Mouse (Mus musculus) kidney, postnatal 0 days (tissue): ENCODE results near the gene Tshz3. TPM values are rescaled to one million over a fixed set of nuclear protein-coding genes. Genes with fewer than 3 reads are reported as not detected.

Experiments
- ATAC-seq: fragments of 200-750 bp; cut with Nextera tagmentation; replicated peaks from 2 replicates; pipeline ENCODE4 v1.8.0; 2017; ENCODE audit warnings: low read depth, moderate number of reproducible peaks, moderate TSS enrichment, moderate library complexity; ENCODE audit not compliant: low FRiP score
- DNase-seq: peaks from one replicate; pipeline ENCODE4 v3.0.0-alpha.2; 2016; ENCODE audit warnings: low spot score
- H3K27ac ChIP-seq: fragments of 300-500 bp; sonication (generic); 2 replicates; pipeline ENCODE4 v1.5.1; 2014; ENCODE audit warnings: mild to moderate bottlenecking
- H3K27me3 ChIP-seq: fragments of 300-500 bp; sonication (generic); 2 replicates; pipeline ENCODE4 v1.6.1; 2014; ENCODE audit warnings: low read length, mixed read lengths; ENCODE audit not compliant: insufficient read depth
- H3K36me3 ChIP-seq: fragments of 300-500 bp; sonication (generic); 2 replicates; pipeline ENCODE4 v1.6.1; 2014; ENCODE audit warnings: low read length, mixed read lengths; ENCODE audit not compliant: insufficient read depth
- H3K4me1 ChIP-seq: fragments of 300-500 bp; sonication (generic); replicated peaks from 2 replicates; pipeline ENCODE4 v1.6.1; 2014; ENCODE audit warnings: antibody characterized with exemption, low read length, mixed read lengths; ENCODE audit not compliant: insufficient read depth
- H3K4me2 ChIP-seq: fragments of 300-500 bp; sonication (generic); 2 replicates; pipeline ENCODE4 v1.6.1; 2014; ENCODE audit warnings: mild to moderate bottlenecking, low read length, moderate library complexity, mixed read lengths
- H3K4me3 ChIP-seq: fragments of 300-500 bp; sonication (generic); replicated peaks from 2 replicates; pipeline ENCODE4 v1.5.1; 2014; ENCODE audit warnings: low read depth, low read length
- H3K9ac ChIP-seq: fragments of 300-500 bp; sonication (generic); 2 replicates; pipeline ENCODE4 v1.6.1; 2014; ENCODE audit warnings: low read depth, low read length
- H3K9me3 ChIP-seq: fragments of 300-500 bp; sonication (generic); replicated peaks from 2 replicates; pipeline ENCODE4 v1.6.1; 2016; ENCODE audit warnings: low read length, inconsistent platforms, mixed read lengths
- CTCF ChIP-seq: IDR thresholded peaks from 2 replicates; pipeline ENCODE4 v1.5.1; 2016; ENCODE audit warnings: antibody characterized with exemption, low read depth, mild to moderate bottlenecking, moderate library complexity
- WGBS: fragments of 180-500 bp; shearing (Covaris S2); extraction: QIAGEN DNeasy Blood & Tissue Kit; methylation state at CpG from one replicate; pipeline ENCODE4 v1.1.7; 2014; 5-methylcytosine and 5-hydroxymethylcytosine counted together
- polyA plus RNA-seq: library from polyadenylated mRNA; unstranded; fragments of >200 nt; fragmentation: Nextera tagmentation; extraction: Ambion mirVana; gene quantifications from 2 replicates; pipeline ENCODE4 v1.2.1, GENCODE M21; 2015

Tshz3 gene
- polyA plus RNA-seq, 1 experiment from 2014 or later, result 4.5 TPM

GRCm38 (mm10) chr7:36699001-36699987 lies 1.4 kb downstream of the Tshz3 start:
- ATAC-seq (no peak), DNase-seq (no peak)
- Histone ChIP-seq H3K36me3 (no peaks in the 10 kb centered on the region), H3K4me3 (peak overlapping the region; percentile 80), H3K9ac (no peak overlapping the region), H3K27ac (no peak overlapping the region), H3K9me3 (no peaks in the 10 kb centered on the region), H3K4me1 (peaks cover 6% of the 10 kb centered on the region; the same call in 1 of the 2 replicates), H3K4me2 (peak overlapping the region; percentile 100), H3K27me3 (peaks cover 24% of the 10 kb centered on the region)
- 13% methylated on average over 18 of the region's 18 CpGs for WGBS
- no peak for TF ChIP-seq CTCF

- WGBS, result 33% methylated on average over 9 of the region's 10 CpGs
- no peaks in the 10 kb centered on the region for H3K9me3 ChIP-seq
- H3K27ac ChIP-seq, result no peak overlapping the region
- no peaks in the 10 kb centered on the region for H3K27me3 ChIP-seq
- no peak for TF ChIP-seq CTCF
- no peaks in the 10 kb centered on the region for H3K36me3 ChIP-seq
- ATAC-seq (no peak), DNase-seq (peak; percentile 44)
- H3K4me3 ChIP-seq, result no peak overlapping the region
- H3K4me1 ChIP-seq, result peaks cover 19% of the 10 kb centered on the region; the same call in 1 of the 2 replicates
- H3K4me2 ChIP-seq, result no peak overlapping the region
- no peak overlapping the region for H3K9ac ChIP-seq
These were observed 8.7 kb downstream of the Tshz3 start for GRCm38 (mm10) chr7:36706636-36707035.

- WGBS, result 7% methylated on average over 10 of the region's 10 CpGs
- H3K4me1 ChIP-seq, result peaks cover 19% of the 10 kb centered on the region; the same call in 1 of the 2 replicates
These were observed 9.3 kb downstream of the Tshz3 start for GRCm38 (mm10) chr7:36707266-36707665.

GRCm38 (mm10) chr7:36707681-36708350 lies 9.9 kb downstream of the Tshz3 start:
- ATAC-seq, result peak; percentile 55; the same call in 1 of the 2 replicates
- no peak overlapping the region for H3K9ac ChIP-seq
- peak; percentile 53 for DNase-seq
- no peaks in the 10 kb centered on the region for H3K27me3 ChIP-seq
- H3K36me3 ChIP-seq, result no peaks in the 10 kb centered on the region
- peak overlapping the region; percentile 48 for H3K4me2 ChIP-seq
- no peaks in the 10 kb centered on the region for H3K9me3 ChIP-seq
- H3K4me3 ChIP-seq, result no peak overlapping the region
- no peak for TF ChIP-seq CTCF
- H3K27ac ChIP-seq, result no peak overlapping the region
- H3K4me1 ChIP-seq, result peaks cover 19% of the 10 kb centered on the region; the same call in 1 of the 2 replicates
- WGBS, result 5% methylated on average over 17 of the region's 17 CpGs

More at GRCm38 (mm10) chr7:36707266-36707665, 9.3 kb downstream of the Tshz3 start:
- DNase-seq, result peak; percentile 30
- H3K27ac ChIP-seq, result no peak overlapping the region
- H3K4me3 ChIP-seq, result no peak overlapping the region
- H3K27me3 ChIP-seq, result no peaks in the 10 kb centered on the region
- H3K9ac ChIP-seq, result no peak overlapping the region
- no peak for TF ChIP-seq CTCF
- H3K36me3 ChIP-seq, result no peaks in the 10 kb centered on the region
- H3K9me3 ChIP-seq, result no peaks in the 10 kb centered on the region
- peak overlapping the region; percentile 48 for H3K4me2 ChIP-seq
- peak; percentile 66; the same call in 1 of the 2 replicates for ATAC-seq

- no peaks in the 10 kb centered on the region for H3K27me3 ChIP-seq
- H3K9me3 ChIP-seq, result no peaks in the 10 kb centered on the region
- no peak overlapping the region for H3K4me2 ChIP-seq
- peak; percentile 8 for DNase-seq
- peaks cover 19% of the 10 kb centered on the region; the same call in 1 of the 2 replicates for H3K4me1 ChIP-seq
- H3K27ac ChIP-seq, result no peak overlapping the region
- no peaks in the 10 kb centered on the region for H3K36me3 ChIP-seq
- H3K4me3 ChIP-seq, result no peak overlapping the region
- no peak for TF ChIP-seq CTCF
- ATAC-seq, result no peak
- WGBS, result 55% methylated on average over 3 of the region's 3 CpGs
- H3K9ac ChIP-seq, result no peak overlapping the region
These were observed 10.9 kb downstream of the Tshz3 start for GRCm38 (mm10) chr7:36708823-36709222.

GRCm38 (mm10) chr7:36709239-36709638 lies 11.3 kb downstream of the Tshz3 start:
- no peak for ATAC-seq
- peaks cover 19% of the 10 kb centered on the region; the same call in 1 of the 2 replicates for H3K4me1 ChIP-seq
- no peak overlapping the region for H3K27ac ChIP-seq

More at GRCm38 (mm10) chr7:36709239-36709638, 11.3 kb downstream of the Tshz3 start:
- peak; percentile 78 for DNase-seq
- no peaks in the 10 kb centered on the region for H3K9me3 ChIP-seq
- H3K36me3 ChIP-seq, result no peaks in the 10 kb centered on the region
- no peak overlapping the region for H3K9ac ChIP-seq
- no peaks in the 10 kb centered on the region for H3K27me3 ChIP-seq
- 12% methylated on average over 2 of the region's 2 CpGs for WGBS
- no peak overlapping the region for H3K4me2 ChIP-seq
- peak; percentile 76 for TF ChIP-seq CTCF
- no peak overlapping the region for H3K4me3 ChIP-seq
